Mouse (Mus musculus) hindbrain, embryonic 14.5 days (tissue): Measurements from ENCODE around the gene Wdr20rt. TPM values are rescaled to one million over a fixed set of nuclear protein-coding genes. Genes with fewer than 3 reads are reported as not detected.
"Not testable (repeated sequence)": the region's sequence is repeated elsewhere in the genome, so short reads cannot be mapped to it uniquely, and the experiment has no call there.

Source experiments
- ATAC-seq: fragments of 200-750 bp; cut with Nextera tagmentation; 2 replicates; pipeline ENCODE4 v1.8.0; 2017; ENCODE audit warnings: moderate number of reproducible peaks, mild to moderate bottlenecking, moderate TSS enrichment, moderate library complexity; ENCODE audit not compliant: low FRiP score
- DNase-seq: peaks from one replicate; pipeline ENCODE4 v3.0.0-alpha.2; 2015; ENCODE audit warnings: low spot score
- H3K27ac ChIP-seq: fragments of 300-500 bp; sonication (generic); 2 replicates; pipeline ENCODE4 v1.5.1; 2014; ENCODE audit warnings: mild to moderate bottlenecking, moderate library complexity
- H3K27me3 ChIP-seq: fragments of 300-500 bp; sonication (generic); 2 replicates; pipeline ENCODE4 v1.6.1; 2014; ENCODE audit warnings: mild to moderate bottlenecking, low read length, mixed read lengths; ENCODE audit not compliant: control insufficient read depth, insufficient read depth
- H3K36me3 ChIP-seq: fragments of 300-500 bp; sonication (generic); replicated peaks from 2 replicates; pipeline ENCODE4 v1.6.1; 2014; ENCODE audit not compliant: control insufficient read depth, insufficient read depth
- H3K4me1 ChIP-seq: fragments of 300-500 bp; sonication (generic); replicated peaks from 2 replicates; pipeline ENCODE4 v1.6.1; 2014; ENCODE audit warnings: antibody characterized with exemption, low read length, mixed read lengths; ENCODE audit not compliant: control insufficient read depth, insufficient read depth
- H3K4me2 ChIP-seq: fragments of 300-500 bp; sonication (generic); replicated peaks from 2 replicates; pipeline ENCODE4 v1.6.1; 2014; ENCODE audit warnings: mild to moderate bottlenecking, moderate library complexity
- H3K4me3 ChIP-seq: fragments of 300-500 bp; sonication (generic); replicated peaks from 2 replicates; pipeline ENCODE4 v1.5.1; 2014; ENCODE audit warnings: mild to moderate bottlenecking, low read length
- H3K9ac ChIP-seq: fragments of 300-500 bp; sonication (generic); 2 replicates; pipeline ENCODE4 v1.6.1; 2014
- H3K9me3 ChIP-seq: fragments of 300-500 bp; sonication (generic); 2 replicates; pipeline ENCODE4 v1.6.1; 2016; ENCODE audit warnings: low read length; ENCODE audit not compliant: control insufficient read depth
- WGBS: fragments of 180-500 bp; shearing (Covaris S2); extraction: QIAGEN DNeasy Blood & Tissue Kit; methylation state at CpG from one replicate; pipeline ENCODE4 v1.1.7; 2014; 5-methylcytosine and 5-hydroxymethylcytosine counted together
- polyA plus RNA-seq: library from polyadenylated mRNA; unstranded; fragments of >200 nt; fragmentation: Nextera tagmentation; extraction: Ambion mirVana; gene quantifications from 2 replicates; pipeline ENCODE4 v1.2.1, GENCODE M21; 2014

Wdr20rt gene
- polyA plus RNA-seq: not detected in 2 replicates

DNA sequence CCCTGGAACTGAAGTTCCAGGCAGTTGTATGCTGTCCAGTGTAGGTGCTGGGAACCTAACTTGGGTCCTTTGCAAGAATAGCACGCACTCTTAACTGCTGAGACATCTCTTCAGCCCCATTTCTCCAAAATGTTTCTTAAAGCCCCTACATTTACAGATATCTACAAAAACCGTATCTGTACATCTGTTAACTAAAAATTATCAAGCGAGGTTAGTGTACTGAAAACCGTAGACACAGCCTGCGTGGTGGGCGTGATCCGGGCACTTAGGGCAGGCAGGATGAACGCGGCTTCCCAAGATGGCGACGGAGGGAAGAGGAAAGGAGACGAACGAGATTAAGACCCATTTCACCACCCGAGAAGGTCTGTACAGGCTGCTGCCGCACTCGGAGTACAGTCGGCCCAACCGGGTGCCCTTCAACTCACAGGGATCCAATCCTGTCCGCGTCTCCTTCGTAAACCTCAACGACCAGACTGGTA, at the start of gene Wdr20rt:
Wdr20rt (plus strand) TSS at position 51 of the 479 bp plus-strand sequence.
- H3K27ac ChIP-seq: no peak within 1 kb of the TSS
- H3K9me3 ChIP-seq: no peaks in the 10 kb centered on the region
- WGBS: 96% methylated on average over 22 of the region's 22 CpGs

GRCm38 (mm10) chr12:65187365-65187764, 38.0 kb upstream of the Wdr20rt start:
- no peak overlapping the region for H3K9ac ChIP-seq
- WGBS: 59% methylated on average over 3 of the region's 3 CpGs
- no peak for ATAC-seq
- no peak overlapping the region for H3K4me2 ChIP-seq
- H3K9me3 ChIP-seq: no peaks in the 10 kb centered on the region
- H3K4me3 ChIP-seq: no peak overlapping the region
- H3K27me3 ChIP-seq: no peaks in the 10 kb centered on the region
- H3K4me1 ChIP-seq: no peaks in the 10 kb centered on the region
- no peaks in the 10 kb centered on the region for H3K36me3 ChIP-seq
- H3K27ac ChIP-seq: no peak overlapping the region
- DNase-seq: peak; percentile 65

More for the DNA sequence above, at the start of gene Wdr20rt:
- Histone ChIP-seq H3K4me2 (no peak within 1 kb of the TSS), H3K4me1 (no peaks in the 10 kb centered on the region), H3K36me3 (no peaks in the 10 kb centered on the region), H3K27me3 (no peaks in the 10 kb centered on the region), H3K4me3 (no peak within 1 kb of the TSS), H3K9ac (no peak within 1 kb of the TSS)
- no peak for DNase-seq
- ATAC-seq: no peak

- Histone ChIP-seq H3K36me3 (no peaks in the 10 kb centered on the region), H3K9me3 (no peaks in the 10 kb centered on the region), H3K4me3 (no peak overlapping the region), H3K27me3 (no peaks in the 10 kb centered on the region), H3K4me2 (no peak overlapping the region), H3K4me1 (no peaks in the 10 kb centered on the region), H3K9ac (no peak overlapping the region), H3K27ac (no peak overlapping the region)
- WGBS: 73% methylated on average over 2 of the region's 2 CpGs
- ATAC-seq (no peak), DNase-seq (no peak)
Measured at GRCm38 (mm10) chr12:65189213-65189612, 36.1 kb upstream of the Wdr20rt start.

GRCm38 (mm10) chr12:65194003-65194530, 31.2 kb upstream of the Wdr20rt start:
- Histone ChIP-seq H3K27ac (no peak overlapping the region), H3K36me3 (no peaks in the 10 kb centered on the region), H3K9ac (no peak overlapping the region), H3K9me3 (no peaks in the 10 kb centered on the region), H3K4me3 (no peak overlapping the region), H3K4me1 (no peaks in the 10 kb centered on the region), H3K4me2 (no peak overlapping the region), H3K27me3 (no peaks in the 10 kb centered on the region)
- ATAC-seq (no peak), DNase-seq (no peak)
- 82% methylated on average over 5 of the region's 5 CpGs for WGBS

DNA sequence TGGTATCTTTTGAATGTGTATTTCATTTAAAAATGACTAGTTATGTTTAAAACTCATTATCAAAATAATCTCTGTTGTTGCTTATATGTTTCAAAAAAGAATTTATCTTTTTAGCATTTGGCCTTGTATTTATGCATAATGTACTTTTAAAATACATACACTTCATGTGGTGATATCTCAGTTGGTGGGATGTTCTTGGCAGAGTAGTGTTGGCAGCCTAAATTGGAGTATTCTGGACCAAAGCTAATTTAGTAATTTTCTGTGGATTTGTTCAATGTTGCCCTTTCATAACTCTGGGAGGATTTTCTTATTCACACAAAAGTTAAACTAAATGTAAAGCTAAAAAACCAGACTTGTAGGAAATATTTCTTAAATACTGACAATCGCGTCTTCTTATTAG, 23.5 kb upstream of the Wdr20rt start:
- Histone ChIP-seq H3K27ac (no peak overlapping the region), H3K4me3 (no peak overlapping the region), H3K27me3 (no peaks in the 10 kb centered on the region), H3K9me3 (no peaks in the 10 kb centered on the region), H3K4me1 (no peaks in the 10 kb centered on the region), H3K9ac (no peak overlapping the region), H3K36me3 (no peaks in the 10 kb centered on the region), H3K4me2 (no peak overlapping the region)
- WGBS: 98% methylated on average over 2 of the region's 2 CpGs
- ATAC-seq (no peak), DNase-seq (no peak)

DNA sequence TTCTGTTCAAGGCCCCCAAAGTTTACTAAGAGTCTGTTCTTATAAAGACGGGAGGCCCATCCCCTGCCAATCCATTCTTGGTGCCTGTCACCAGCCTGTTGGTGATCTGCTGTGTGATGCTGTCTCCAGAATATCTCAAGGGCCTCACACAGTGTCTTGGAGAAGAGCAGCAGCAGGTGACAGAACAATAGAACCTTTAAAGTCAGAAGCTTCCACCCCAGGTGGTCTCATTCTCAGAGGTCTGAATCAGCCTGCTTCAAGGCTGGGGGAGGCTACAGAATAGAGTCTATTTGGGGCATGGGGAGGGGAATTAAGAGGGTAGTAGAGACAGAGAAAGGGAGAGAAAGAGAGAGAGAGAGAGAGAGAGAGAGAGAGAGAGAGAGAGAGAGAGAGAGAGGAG, 18.9 kb upstream of the Wdr20rt start:
- Histone ChIP-seq H3K36me3 (no peaks in the 10 kb centered on the region), H3K27me3 (no peaks in the 10 kb centered on the region), H3K27ac (no peak overlapping the region), H3K4me3 (no peak overlapping the region), H3K4me2 (no peak overlapping the region), H3K9me3 (no peaks in the 10 kb centered on the region), H3K9ac (no peak overlapping the region), H3K4me1 (no peaks in the 10 kb centered on the region)
- ATAC-seq (no peak), DNase-seq (no peak)
- 0% methylated on average over 1 of the region's 1 CpGs for WGBS

- Histone ChIP-seq H3K27me3 (no peaks in the 10 kb centered on the region), H3K9ac (no peak overlapping the region), H3K9me3 (no peaks in the 10 kb centered on the region), H3K36me3 (no peaks in the 10 kb centered on the region), H3K4me1 (no peaks in the 10 kb centered on the region), H3K4me2 (no peak overlapping the region), H3K27ac (0 out of 2 replicates have a peak overlapping the region, but pooled peaks have one; percentile 10), H3K4me3 (no peak overlapping the region)
- WGBS: 32% methylated on average over 6 of the region's 6 CpGs
- peak; percentile 38 for DNase-seq
- peak; percentile 84 for ATAC-seq
Measured at GRCm38 (mm10) chr12:65216404-65216840, 8.9 kb upstream of the Wdr20rt start.

- ATAC-seq: no peak
- H3K4me3 ChIP-seq: no peak overlapping the region
- H3K27me3 ChIP-seq: no peaks in the 10 kb centered on the region
- no peaks in the 10 kb centered on the region for H3K9me3 ChIP-seq
- no peak overlapping the region for H3K27ac ChIP-seq
- no peaks in the 10 kb centered on the region for H3K36me3 ChIP-seq
- no peaks in the 10 kb centered on the region for H3K4me1 ChIP-seq
- WGBS: 59% methylated on average over 6 of the region's 6 CpGs
- H3K9ac ChIP-seq: no peak overlapping the region
- H3K4me2 ChIP-seq: no peak overlapping the region
- no peak for DNase-seq
Measured at GRCm38 (mm10) chr12:65228628-65229027, 3.3 kb downstream of the Wdr20rt start.

DNA sequence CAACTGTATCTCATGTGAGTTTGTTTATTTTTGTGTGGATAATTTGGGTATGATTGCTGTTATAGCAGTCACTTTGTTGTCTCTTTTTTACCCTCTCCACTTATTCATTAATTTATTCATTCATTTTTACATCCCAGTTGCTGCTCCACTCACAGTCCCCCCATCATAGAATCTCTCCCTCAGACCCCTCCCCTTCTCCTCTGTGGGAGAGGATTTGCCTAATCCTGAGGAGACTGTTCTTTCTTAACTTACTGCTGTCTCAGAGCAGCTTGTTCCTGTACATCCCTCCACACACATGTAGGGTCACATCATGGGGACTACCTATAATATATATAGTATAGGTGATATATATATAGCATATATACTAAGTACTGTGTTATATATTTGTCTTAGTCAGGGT, 3.7 kb downstream of the Wdr20rt start:
- Histone ChIP-seq H3K27ac (no peak overlapping the region), H3K4me3 (no peak overlapping the region), H3K4me1 (no peaks in the 10 kb centered on the region), H3K4me2 (no peak overlapping the region), H3K9ac (no peak overlapping the region), H3K27me3 (no peaks in the 10 kb centered on the region), H3K9me3 (no peaks in the 10 kb centered on the region), H3K36me3 (no peaks in the 10 kb centered on the region)
- peak; percentile 11; the same call in 1 of the 2 replicates for ATAC-seq
- no peak for DNase-seq

DNA sequence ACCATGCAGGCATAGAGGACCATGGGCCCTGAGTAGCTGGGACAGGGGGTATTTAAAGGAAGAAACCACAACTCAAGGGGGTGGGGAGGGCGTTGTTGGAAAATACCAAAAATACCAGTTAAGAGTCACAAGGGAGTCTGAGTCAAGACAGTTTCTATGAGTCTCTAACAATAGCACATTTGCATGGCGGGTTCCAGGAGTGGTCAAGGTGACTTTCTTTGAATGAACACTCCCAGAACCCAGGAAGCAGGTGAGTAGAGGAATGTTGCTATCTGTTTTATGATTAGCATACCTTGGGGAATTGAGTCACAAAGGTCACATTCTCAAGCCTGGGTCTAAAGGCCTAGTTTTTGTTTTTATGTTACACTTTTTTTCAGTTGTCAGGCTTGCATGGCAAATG, 7.5 kb downstream of the Wdr20rt start:
- H3K36me3 ChIP-seq, H3K4me1 ChIP-seq, H3K27ac ChIP-seq, ATAC-seq, H3K4me2 ChIP-seq, H3K4me3 ChIP-seq, H3K9ac ChIP-seq, DNase-seq, H3K9me3 ChIP-seq, H3K27me3 ChIP-seq: not testable (repeated sequence)
- WGBS: 93% methylated on average over 2 of the region's 2 CpGs
